Mouse (Mus musculus) urinary bladder, postnatal 36 days (tissue): Measurements from ENCODE around the gene F10.

Experiments used
- DNase-seq, 2 experiments: peaks; one replicate each; pipeline ENCODE4 v3.0.0; 2022; ENCODE audit warnings: low spot score in 2 of 2, mixed read lengths in 1 of 2

Gene F10

DNA sequence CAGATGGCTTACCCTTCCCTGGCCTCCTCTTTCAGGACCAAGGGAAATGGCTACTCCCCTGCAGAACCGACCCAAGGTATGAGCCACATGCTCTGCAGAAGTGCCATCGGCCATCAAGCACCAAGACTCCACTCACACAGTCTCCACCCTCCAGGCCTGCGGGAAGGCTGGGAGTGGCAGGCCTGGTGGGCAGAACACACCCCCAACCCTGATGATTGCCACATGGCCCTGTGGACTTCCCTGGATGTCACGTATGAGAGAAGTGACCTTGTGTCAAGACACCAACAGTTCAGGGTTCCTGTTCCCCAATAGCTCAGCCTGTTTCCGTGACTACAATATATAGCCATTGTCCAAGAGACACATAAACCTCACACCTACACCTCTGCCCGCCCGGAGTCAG lies at the start of gene F10:
TSS of gene F10 (plus strand) at position 294 of the 400 bp plus-strand sequence.
- no peak for DNase-seq

DNA sequence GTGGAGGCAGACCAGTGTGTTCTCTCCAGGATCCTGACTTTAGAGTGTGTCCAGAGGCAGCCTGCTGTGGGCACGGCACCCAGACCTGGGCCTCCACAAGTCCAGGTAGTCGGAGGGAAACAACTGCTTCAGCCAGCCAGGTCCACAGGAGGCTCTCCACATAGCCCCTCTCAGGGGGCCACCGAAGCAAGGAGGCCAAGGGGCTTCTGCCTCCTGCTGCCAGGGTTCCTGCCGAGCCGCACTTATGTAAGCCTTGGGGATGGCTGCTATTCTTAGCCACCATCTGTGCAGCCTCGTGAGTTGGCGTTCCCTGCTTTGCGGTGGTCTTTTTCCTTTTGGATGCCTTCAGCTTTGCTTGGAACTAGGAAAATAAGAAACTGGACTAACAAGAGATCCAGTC lies 49.5 kb upstream of the F10 start:
- DNase-seq, result no peak

DNA sequence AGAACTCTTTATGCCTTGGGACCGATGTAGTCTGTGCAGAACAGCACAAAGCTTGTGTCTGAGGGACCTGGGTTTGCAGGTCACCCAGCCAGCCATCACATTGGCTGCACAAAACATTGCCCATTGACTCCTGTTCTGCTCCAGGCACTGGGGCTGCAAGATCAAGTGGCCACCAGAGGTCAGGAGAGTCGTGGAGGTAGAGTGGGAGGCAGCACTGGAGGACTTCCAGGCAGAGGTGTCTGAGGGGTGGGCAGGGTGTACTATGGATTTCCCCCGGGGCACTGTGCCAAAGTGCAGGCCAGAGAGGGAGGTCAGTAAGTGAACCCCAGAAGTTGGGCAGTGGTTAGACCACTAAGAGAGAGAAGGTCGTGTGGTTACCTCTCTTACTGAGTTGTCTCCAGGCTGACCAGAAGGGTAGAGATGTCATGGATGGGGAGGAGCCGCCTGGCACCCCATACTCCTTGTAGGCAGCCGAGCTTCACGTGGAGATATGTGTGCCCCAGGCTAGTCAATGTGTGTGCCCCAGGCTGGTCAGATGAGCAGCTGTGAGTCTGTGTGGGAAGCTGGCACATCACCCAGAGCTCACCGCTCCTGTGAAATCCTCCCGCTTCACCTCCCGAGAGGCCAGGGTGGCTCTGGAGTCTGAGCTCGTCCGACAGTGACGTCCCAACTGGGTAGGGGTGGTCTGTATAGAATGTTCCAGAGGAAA lies 48.2 kb upstream of the F10 start:
- DNase-seq, result no peak

DNA sequence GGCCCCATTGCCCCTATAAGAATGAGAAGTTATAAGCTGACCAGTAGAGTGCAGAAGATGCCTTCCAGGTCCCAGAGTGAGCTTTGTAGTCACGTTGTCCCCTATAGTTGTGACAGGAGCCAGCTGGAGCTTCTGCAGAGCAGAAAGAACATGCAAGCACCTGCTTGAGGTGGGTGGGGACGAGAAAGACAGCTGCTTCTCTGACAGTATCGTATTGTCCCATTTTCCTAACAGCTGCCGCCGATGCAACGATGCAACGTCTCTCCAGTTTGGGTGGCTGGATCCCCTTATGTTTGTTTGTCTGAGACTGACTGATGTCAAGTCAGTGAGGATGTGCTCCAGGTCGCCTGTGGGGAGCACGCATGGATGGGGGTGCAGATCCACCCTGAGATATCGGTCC lies 45.7 kb upstream of the F10 start:
- DNase-seq, result no peak

DNA sequence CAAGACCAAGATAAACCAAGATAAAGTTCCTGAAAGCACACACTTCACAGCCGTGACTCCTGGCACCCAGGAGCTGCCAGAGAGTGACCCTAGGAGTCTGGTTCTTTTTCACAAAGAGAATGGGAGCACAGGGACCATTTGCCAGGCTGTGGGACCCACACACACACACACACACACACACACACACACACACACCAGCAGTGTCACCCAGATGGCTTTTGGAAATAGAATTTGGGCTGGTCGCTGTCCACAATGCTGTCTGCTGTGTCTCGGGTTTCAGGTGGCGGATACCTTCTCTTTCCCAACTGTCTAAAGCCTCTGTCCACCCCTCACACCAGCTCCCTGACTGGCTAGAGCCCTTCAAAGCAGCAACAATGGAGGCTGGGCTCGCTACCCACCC lies 42.6 kb upstream of the F10 start:
- no peak for DNase-seq

DNA sequence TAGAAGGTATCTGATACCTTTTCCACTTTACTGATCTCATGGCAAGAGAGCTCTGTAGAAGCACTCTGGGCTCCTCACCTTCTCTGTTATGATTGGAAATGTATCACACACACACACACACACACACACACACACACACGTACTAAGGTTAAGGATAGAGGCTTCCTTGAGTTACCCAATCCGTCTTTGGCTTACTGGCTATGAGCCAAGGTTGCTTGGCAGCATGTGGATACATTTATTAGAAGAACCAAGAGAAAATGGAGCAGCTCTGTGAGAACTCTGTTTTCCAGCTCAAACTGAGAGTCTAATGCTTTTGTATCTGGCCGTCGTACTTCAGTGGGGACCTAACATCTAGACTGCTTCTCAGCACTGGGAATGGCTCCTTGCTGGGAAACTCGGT lies 41.6 kb upstream of the F10 start:
- no peak for DNase-seq

DNA sequence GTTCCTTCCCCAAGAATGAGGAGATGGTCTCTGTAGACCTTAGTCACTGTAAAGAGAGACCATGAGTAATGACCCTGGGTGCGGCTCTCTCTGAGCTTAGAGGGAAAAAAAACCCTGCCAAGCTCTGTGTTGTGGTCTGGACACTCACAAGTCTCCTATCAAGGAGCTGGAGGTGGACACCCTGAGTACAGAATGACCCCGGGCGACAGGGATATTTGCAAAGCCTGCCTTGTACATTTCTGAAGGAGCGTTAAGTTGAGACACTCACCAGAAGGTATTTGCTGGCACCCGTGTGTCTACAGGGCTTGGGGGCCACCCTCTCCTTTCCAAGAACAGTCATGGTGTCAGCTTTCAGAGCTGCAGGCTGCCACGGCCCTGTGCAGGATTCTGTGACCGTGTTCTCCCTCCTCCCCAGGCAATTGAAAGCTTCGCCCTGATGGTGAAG lies 40.3 kb upstream of the F10 start:
- DNase-seq, result peak in 1 of 2 experiments; percentile 6

DNA sequence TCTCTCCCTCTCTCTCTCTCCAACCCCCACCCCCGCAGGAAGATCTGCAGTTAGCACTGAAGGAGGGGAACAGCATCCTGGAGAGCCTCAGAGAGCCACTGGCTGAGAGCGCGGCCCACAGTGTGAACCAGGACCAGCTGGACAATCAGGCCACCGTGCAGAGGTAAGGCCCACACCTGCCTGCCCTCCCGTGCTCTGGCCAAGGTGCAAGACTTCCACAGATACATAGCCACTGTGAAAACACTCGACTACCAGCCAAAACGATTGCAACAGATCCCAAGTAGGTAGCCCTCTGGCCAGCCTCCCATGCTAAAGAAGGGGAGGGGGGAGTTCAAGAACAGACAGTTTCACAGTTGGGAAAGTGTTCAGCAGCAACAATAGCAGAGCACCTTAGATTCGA lies 38.8 kb upstream of the F10 start:
- no peak for DNase-seq

DNA sequence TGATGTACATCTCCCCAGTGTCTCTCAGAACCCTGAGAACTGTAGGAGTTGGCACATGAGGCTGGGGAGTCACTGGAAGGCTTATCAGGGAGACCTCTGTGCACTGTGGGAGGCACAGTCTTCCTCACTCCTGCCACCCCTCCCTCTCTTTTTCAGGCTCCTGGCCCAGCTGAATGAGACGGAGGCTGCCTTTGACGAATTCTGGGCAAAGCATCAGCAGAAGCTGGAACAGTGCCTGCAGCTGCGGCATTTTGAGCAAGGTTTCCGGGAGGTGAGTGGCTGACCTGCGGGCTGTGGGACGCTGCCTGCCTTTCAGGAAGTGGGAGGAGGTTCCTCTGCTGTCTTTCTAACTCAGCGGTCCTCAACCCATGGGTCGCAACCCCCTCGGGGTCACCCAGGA lies 37.3 kb upstream of the F10 start:
- no peak for DNase-seq

DNA sequence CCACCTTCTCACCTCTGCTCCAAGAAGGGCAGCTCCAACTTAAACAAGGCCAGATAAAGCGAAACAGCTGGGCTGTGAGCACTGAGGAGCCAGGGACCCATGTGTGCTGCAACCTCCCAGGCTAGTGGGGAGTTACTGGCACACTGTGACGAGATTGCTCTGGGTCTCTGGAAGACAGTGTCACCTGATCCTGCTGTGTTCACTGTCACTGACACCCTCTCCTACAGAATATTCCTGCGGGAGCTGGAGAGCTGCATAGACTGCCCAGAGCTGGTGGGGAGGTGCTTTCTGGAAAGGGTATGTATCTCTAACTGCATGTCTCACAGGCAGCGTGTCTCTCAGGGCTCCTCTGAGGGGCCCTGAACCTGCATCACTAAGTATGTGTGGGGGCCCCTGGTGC lies 29.6 kb upstream of the F10 start:
- DNase-seq, result no peak

DNA sequence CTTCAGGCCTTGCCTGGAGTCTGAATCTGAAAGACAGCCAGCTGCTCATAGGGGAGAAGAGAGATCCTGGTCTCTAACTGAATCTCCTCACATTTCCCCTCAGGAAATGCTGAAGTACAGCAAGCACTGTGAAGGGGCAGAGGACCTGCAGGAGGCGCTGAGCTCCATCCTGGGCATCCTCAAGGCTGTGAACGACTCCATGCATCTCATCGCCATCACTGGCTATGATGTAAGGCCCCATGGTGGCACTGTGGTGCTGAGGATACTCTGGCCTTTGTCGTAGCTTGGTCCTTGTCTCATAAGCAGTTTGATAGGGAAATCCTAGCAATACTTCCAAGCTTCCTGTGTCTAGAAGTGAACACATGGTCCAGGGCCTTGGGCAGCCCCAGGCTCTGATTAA lies 26.8 kb upstream of the F10 start:
- no peak for DNase-seq

DNA sequence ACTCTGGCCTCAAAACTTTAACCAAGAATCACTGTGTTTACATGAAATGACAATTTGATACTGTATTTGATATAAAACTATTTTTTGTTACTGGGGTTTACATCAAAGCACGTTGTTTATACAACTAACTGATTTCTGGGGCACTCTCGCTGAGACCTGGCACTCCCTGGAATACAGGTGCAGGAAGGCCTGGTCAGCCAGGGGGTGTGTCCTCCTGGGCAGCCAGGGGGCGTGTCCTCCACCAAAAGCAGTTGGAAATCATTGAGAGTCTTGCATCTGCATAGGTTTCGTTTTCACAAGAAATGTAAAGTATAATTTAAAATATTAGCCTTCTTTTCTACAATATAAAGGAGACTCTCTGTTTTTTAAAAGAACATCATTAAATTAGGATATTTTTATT lies 17.5 kb upstream of the F10 start:
- DNase-seq, result no peak

DNA sequence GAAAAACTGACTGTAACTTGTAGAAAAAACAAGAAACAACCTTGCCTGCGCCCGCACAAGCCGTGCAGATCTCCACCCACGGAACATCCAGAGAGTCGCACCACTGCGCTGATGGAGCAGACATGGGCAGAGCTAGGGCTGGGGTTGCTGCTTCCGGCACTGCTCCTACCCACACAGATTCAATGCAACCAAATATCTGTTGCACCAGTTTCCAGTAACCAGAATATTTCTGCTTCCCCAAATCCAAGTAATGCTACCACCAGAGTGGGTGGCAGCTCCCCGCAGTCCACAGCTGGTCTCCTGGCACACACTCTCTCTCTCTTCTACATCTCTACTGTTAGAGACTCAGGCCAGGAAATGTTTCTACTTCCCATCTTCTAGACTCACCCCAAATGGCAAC lies 15.3 kb upstream of the F10 start:
- DNase-seq, result no peak

DNA sequence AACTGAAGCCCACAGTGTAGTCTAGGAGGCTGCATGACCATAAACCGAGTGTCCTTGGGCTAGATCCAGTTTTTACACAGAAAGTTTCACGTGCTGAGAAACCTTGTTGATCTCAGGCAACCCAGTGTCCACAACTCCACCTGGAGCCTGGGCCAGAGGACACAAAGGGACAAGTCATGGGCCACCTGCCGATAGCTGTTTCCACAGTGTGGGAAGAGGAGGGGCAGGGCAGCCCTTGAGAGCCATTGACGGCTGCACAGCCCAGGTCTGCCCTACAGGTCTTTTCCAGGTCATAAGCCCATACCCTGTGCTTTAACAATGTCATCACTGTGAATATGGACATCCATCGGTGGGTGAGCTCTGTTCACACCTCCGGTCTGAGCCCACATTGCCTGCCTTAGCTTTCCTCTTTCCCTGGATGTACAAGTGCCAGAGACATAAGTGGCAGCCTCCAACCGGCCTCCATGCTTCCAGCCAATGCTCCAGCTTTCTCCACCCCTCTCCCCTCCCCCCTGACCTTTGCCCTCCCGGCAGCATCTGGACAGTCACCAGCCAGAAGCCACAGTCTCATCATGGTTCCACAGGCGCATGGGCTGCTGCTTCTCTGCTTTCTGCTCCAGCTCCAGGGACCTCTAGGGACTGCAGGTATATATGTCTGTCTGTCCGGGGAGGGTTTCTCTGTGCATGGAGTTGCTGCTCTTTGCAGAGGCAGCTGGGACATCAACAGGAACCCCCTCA lies 11.5 kb upstream of the F10 start, which contains the start of gene F7:
TSS of gene F7 (plus strand) at position 548 of the 738 bp plus-strand sequence.
- no peak for DNase-seq

DNA sequence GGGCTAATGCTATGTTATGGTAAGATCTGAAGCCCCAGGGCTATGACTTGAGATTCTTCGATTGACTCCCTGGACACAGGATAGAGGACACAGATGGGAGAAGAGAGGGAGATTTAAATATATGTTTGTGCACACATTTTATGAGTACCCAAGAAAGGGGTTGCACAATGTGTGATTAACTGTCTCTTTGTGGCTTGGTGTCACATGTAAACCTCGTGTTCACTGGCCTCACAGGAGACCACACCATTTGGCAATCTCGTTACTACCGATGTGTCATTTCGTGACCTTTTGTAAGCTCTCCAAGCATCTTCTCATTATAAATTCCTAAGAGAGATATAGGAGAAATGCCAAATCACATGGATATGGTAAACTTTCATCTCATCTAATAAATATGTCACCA lies 9.5 kb upstream of the F10 start:
- DNase-seq, result no peak

DNA sequence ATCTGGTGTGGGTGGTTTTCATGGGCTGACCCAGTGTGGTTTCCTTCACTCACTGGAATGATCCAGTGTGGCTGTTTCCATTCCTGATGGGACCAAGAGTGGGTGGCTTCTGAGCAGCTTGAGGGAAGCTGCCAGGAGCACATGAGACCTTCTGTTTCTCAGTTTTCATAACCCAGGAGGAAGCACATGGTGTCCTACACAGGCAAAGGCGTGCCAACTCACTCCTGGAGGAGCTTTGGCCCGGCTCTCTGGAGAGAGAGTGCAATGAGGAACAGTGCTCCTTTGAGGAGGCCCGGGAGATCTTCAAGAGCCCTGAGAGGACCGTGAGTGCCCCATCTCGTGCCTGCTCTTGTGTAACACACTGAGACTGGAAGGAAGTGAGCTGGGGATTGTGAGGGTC lies 8.6 kb upstream of the F10 start:
- no peak for DNase-seq

DNA sequence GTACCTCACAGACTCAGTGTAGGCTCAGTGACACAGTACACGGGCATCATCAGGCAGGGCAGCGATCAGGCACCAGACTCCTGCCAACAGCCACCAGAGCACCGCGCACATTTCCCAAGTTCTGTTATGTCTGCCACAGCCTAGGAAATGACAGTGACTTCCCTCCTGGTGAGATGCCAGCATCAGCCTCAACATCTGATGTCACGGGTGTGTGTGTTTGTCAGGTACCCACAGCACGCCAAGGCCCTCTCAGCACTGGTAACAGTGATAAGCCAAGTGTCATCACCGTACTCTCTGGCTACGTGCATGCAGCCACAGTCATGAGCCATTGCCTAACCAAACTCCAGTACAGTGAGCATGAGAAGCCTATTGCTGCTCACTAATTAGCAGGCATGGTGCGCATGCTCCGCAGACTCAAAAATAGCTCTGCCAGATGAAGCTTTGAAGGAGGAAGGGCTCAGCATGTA lies 729 bp upstream of the F10 start:
- no peak for DNase-seq

DNA sequence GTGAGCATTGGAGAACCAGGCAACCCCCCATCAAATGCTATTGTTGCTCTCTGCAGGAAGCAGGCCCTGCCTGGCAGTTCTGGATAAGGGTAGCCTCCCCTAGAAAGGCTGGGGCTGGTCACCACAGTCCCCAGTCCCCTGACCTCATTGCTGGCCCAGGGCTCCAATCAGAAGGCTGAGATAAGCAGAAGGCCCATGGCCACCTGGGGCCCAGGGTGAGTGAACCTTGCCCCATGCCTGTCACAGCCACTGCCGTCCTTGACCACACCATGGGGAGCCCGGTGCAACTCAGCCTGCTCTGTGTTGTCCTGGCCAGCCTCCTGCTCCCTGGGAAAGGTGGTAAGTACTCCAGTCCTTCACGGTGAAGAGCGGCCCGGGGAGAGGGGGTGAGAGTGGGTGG lies 461 bp downstream of the F10 start:
- no peak for DNase-seq

DNA sequence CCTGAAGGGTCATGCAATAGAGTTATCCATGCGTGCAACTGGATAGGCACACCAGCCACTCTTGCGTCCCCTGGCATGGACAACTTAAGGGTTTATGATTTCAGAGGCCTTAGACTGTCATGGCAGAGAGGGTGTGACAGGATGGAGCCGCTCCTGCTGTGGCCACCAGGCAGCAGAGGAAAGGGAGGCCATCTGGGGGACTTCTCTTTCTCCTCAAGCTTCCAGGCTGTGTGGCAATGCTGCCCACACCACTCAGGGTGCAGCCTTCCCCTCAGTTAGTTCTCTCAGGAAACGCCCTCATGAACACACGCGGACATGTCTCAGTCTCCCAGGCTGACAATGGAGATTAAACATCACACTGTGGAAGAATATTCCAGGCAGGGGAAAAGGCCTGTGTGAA lies 1.9 kb downstream of the F10 start:
- no peak for DNase-seq

DNA sequence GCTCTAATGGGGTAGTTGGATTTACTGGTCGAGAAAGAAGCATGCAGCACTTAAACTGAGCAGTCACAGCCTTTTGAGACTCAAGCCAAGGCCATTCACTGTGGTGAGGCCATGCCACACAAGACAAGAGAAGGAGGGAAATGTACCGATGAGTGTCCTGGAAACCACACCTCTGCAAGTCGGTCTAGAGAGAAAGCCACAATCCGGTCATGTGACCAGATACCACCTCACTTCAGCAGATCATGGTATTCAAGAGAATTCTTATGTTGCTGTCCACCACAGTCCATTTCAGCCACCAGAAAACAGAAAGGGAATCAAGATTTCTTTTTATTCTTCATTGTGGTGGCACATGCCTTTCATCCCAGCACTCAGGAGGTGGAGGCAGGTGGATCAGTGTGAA lies 4.4 kb downstream of the F10 start:
- DNase-seq, result no peak

DNA sequence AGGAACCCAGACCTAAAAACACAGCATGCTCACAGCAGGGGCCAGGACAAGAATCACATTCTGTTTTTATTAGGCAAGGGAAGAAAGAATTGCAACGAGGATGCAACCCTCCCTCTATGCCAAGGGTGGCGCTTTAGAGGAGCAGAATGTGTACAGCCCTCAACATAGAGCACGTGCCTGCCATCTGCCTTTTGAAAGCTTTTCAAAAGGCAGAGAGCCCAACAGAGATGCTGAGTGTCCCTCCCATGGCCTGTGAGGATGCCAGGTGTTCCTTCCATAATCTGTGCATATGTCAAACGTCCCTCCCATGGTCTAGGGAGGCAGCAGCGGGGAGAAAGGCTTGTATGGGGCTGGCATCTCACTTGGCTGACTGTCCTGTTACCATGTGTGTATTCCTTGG lies 10.5 kb downstream of the F10 start:
- no peak for DNase-seq

DNA sequence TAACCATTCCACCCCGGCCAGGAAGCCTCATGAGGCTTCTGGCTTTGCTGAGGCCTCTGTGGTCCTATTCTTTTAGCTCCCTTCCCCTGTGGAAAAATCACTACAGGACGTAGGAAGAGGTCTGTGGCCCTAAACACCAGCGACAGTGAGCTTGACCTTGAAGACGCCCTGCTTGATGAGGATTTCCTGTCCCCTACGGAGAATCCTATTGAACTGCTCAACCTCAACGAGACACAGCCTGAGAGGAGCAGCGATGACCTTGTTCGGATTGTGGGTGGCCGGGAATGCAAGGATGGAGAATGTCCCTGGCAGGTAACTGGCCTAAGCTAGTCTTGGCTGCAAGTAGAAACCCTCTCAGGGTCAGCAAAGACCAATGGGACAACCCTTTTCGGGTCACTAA lies 13.4 kb downstream of the F10 start:
- DNase-seq, result no peak

DNA sequence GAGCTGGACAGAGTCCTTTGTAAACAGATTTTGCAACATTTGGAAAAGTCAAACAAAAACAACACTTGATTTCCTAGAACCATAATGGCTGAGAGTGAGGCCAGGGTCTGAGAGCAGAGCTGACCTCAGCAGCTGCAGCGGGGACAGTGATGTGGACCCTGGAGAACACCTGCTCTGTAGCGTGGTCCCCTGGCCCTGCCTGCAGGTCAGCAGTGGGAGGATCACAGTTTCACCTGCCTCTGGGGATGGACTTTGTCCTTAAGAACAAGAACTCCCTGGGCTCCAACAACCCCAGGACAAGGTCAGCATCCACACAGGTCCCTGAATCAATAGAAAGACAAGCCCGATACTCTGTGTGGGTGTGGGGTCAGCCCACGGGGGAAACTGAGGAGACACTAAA lies 20.2 kb downstream of the F10 start:
- DNase-seq, result no peak
